Mouse (Mus musculus): ENCODE results near the gene Tspan9. TPM values are rescaled to one million over a fixed set of nuclear protein-coding genes. Genes with fewer than 3 reads are reported as not detected.
A peak's percentile ranks its signal among the peaks of the same experiment; 100 is the strongest.

The Tspan9 gene
- total RNA-seq, 2 experiments from 2014 or later = 53.0 to 57.6 TPM

- TF ChIP-seq CTCF (IDR thresholded peaks at IDR 0.05) = no peak
- Histone ChIP-seq H3K27ac (no peak overlapping the region), H3K4me3 (no peak overlapping the region)
- intact Hi-C loops (cut with DNase I) = no loop called here
- no peak for DNase-seq (ENCODE audit: extremely low spot score in 1 of 2, low spot score in 2 of 2)
Observed at GRCm38 (mm10) chr6:127948656-127949055, 194.7 kb downstream of the Tspan9 start.

GRCm38 (mm10) chr6:127945725-127946124, 197.7 kb downstream of the Tspan9 start:
- DNase-seq (ENCODE audit: extremely low spot score in 1 of 2, low spot score in 2 of 2) = peak; percentile 75 to 85
- intact Hi-C loops (cut with DNase I) = loop anchor here (1.0 to 2.0 kb wide), 3 partner anchors 175 to 403 kb away; no protein-coding TSS in a partner anchor
- H3K27ac ChIP-seq = no peak overlapping the region
- H3K4me3 ChIP-seq = no peak overlapping the region
- peak; percentile 71 for TF ChIP-seq CTCF (IDR thresholded peaks at IDR 0.05)

DNA sequence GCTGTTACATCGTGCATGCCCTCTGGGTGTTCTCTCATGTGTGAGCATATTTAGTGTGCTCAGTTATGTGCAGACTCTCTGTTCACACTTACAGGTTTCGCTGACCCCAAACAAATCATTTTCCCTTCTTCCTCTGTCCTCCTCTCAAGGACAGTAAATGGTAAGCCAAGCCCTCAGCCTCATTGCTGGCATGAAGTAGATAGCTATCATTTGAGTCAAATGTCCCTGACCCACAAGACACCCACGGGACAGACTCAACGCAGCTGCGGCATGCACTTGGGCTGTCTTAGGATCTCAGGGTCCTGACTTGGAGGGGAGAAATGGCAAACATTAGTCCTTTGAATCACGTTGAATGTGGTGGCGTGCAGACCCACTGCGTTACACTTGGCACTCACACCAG, 201.0 kb downstream of the Tspan9 start:
- Histone ChIP-seq H3K4me3 (no peak overlapping the region), H3K27ac (no peak overlapping the region)
- DNase-seq (ENCODE audit: extremely low spot score in 1 of 2, low spot score in 2 of 2) = no peak
- no peak for TF ChIP-seq CTCF (IDR thresholded peaks at IDR 0.05)
- intact Hi-C loops (cut with DNase I) = no loop called here

GRCm38 (mm10) chr6:127935105-127935504, 208.3 kb downstream of the Tspan9 start:
- no peak overlapping the region for H3K4me3 ChIP-seq
- no peak overlapping the region for H3K27ac ChIP-seq
- intact Hi-C loops (cut with DNase I) = no loop called here
- DNase-seq (ENCODE audit: extremely low spot score in 1 of 2, low spot score in 2 of 2) = no peak
- TF ChIP-seq CTCF (IDR thresholded peaks at IDR 0.05) = no peak

DNA sequence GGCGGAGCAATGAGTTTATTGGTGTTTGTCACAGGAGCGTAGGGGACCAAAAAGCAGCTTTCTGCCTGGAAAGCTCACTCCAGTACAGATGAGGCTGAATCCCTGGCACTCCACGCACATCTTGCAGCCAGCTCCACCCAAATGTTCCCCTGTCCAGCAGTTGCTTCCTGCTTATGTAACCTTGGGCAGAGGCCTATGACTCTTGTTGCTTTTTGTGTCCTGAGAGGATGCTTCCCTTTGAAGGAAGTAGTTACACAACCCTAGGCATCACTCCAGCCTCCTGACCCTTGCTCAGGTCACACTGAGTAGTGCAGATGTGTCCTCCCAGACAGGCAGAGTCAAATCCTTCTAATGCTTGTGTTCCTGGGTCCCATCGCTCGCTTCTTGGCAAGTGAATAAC, 209.6 kb downstream of the Tspan9 start:
- no peak for TF ChIP-seq CTCF (IDR thresholded peaks at IDR 0.05)
- DNase-seq (ENCODE audit: extremely low spot score in 1 of 2, low spot score in 2 of 2) = no peak
- no peak overlapping the region for H3K4me3 ChIP-seq
- intact Hi-C loops (cut with DNase I) = no loop called here
- H3K27ac ChIP-seq = no peak overlapping the region

GRCm38 (mm10) chr6:127932697-127933096, 210.7 kb downstream of the Tspan9 start:
- intact Hi-C loops (cut with DNase I) = no loop called here
- no peak for TF ChIP-seq CTCF (IDR thresholded peaks at IDR 0.05)
- H3K4me3 ChIP-seq = no peak overlapping the region
- H3K27ac ChIP-seq = no peak overlapping the region
- no peak for DNase-seq (ENCODE audit: extremely low spot score in 1 of 2, low spot score in 2 of 2)

- TF ChIP-seq CTCF (IDR thresholded peaks at IDR 0.05) = no peak
- H3K27ac ChIP-seq = no peak overlapping the region
- intact Hi-C loops (cut with DNase I) = loop anchor here (5.0 kb wide), 1 partner anchor 266 kb away; no protein-coding TSS in a partner anchor
- DNase-seq (ENCODE audit: extremely low spot score in 1 of 2, low spot score in 2 of 2) = no peak
- H3K4me3 ChIP-seq = no peak overlapping the region
Observed at GRCm38 (mm10) chr6:127928682-127929081, 214.7 kb downstream of the Tspan9 start.

GRCm38 (mm10) chr6:127925915-127926314, 217.5 kb downstream of the Tspan9 start:
- H3K27ac ChIP-seq = peak overlapping the region; percentile 51
- intact Hi-C loops (cut with DNase I) = loop anchor here (1.0 to 5.0 kb wide), 3 partner anchors 85 to 264 kb away; partner anchors contain the start of gene Prmt8
- TF ChIP-seq CTCF (IDR thresholded peaks at IDR 0.05) = no peak
- H3K4me3 ChIP-seq = no peak overlapping the region
- DNase-seq (ENCODE audit: extremely low spot score in 1 of 2, low spot score in 2 of 2) = peak; percentile 65 to 75

DNA sequence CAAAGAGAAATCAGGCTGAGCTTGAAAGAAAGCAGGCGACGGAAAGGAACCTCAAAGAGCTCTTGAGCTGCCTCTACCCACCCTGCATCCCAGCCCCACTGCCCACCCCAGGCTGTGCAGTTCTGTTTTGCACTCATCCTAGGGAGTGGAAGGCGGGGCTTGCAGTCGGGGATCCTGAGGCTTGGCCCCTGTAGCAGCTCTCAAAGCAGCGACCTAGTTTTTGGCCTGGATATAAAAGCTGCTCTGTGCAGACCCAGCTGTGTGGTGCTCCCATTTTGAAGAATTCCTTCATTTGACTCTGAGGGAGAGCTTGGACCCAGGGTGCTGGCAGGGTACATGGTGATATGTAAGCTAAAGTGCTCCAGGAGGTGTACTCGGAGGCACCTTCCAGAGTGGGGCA, 218.6 kb downstream of the Tspan9 start:
- TF ChIP-seq CTCF (IDR thresholded peaks at IDR 0.05) = no peak
- no peak overlapping the region for H3K4me3 ChIP-seq
- peak overlapping the region; percentile 66 for H3K27ac ChIP-seq
- DNase-seq (ENCODE audit: extremely low spot score in 1 of 2, low spot score in 2 of 2) = peak in 1 of 2 experiments; percentile 31
- intact Hi-C loops (cut with DNase I) = loop anchor here (5.0 kb wide), 3 partner anchors 262 to 382 kb away; no protein-coding TSS in a partner anchor

GRCm38 (mm10) chr6:127923296-127923695, 220.1 kb downstream of the Tspan9 start:
- intact Hi-C loops (cut with DNase I) = loop anchor here (5.0 kb wide), 2 partner anchors 296 to 381 kb away; no protein-coding TSS in a partner anchor
- Histone ChIP-seq H3K27ac (no peak overlapping the region), H3K4me3 (no peak overlapping the region)
- no peak for DNase-seq (ENCODE audit: extremely low spot score in 1 of 2, low spot score in 2 of 2)
- TF ChIP-seq CTCF (IDR thresholded peaks at IDR 0.05) = no peak

DNA sequence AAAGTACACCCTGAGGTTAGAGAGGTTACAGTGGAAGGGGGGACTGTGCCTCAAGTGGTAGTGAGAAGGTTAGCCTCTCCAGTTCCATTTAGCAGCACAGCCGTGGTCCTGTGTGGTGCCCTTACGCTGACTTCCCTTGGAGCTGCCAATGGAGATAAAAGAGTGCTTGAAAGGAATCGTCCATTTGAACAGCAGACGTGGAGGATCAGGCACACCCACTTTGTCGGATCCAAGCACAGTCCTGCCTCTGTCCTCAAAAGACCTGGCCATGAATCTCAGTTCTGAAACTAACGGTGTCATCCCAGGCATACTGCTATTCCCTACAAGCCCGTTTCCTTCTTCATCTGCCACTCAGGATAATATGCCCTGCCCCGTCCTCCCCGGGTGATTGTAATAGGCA, 221.4 kb downstream of the Tspan9 start:
- no peak for DNase-seq (ENCODE audit: extremely low spot score in 1 of 2, low spot score in 2 of 2)
- intact Hi-C loops (cut with DNase I) = loop anchor here (5.0 kb wide), 2 partner anchors 295 to 380 kb away; no protein-coding TSS in a partner anchor
- Histone ChIP-seq H3K4me3 (no peak overlapping the region), H3K27ac (no peak overlapping the region)
- no peak for TF ChIP-seq CTCF (IDR thresholded peaks at IDR 0.05)

DNA sequence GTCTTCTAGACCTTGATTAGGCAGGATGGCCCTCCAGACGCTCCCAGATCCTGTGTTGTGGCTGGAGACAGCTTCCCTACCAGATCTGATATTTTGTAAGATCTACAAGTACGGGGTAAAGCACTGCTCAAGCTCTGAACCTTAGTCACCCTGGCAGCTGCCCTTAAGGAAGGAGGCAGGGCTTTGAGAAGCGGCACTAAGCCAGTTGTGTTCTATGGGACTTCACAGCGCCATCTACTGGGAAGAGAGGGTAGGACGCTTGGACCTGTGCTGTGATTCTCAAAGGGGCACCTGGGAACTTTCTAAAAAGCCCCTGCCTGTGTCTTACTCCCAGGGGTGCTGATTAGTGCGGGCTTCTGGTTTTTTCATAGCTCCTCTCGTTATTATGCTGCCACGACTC, 222.7 kb downstream of the Tspan9 start:
- TF ChIP-seq CTCF (IDR thresholded peaks at IDR 0.05) = peak; percentile 90
- intact Hi-C loops (cut with DNase I) = loop anchor here (5.0 kb wide), 2 partner anchors 293 to 378 kb away; no protein-coding TSS in a partner anchor
- Histone ChIP-seq H3K27ac (no peak overlapping the region), H3K4me3 (no peak overlapping the region)
- peak; percentile 74 to 82 for DNase-seq (ENCODE audit: extremely low spot score in 1 of 2, low spot score in 2 of 2)

- intact Hi-C loops (cut with DNase I) = no loop called here
- Histone ChIP-seq H3K4me3 (no peak overlapping the region), H3K27ac (no peak overlapping the region)
- no peak for DNase-seq (ENCODE audit: extremely low spot score in 1 of 2, low spot score in 2 of 2)
- TF ChIP-seq CTCF (IDR thresholded peaks at IDR 0.05) = no peak
Observed at GRCm38 (mm10) chr6:127919491-127919890, 223.9 kb downstream of the Tspan9 start.

All from left cerebral cortex, adult 2 months (tissue).